Mouse (Mus musculus): ENCODE measurements at regions not wholly inside any gene's neighbourhood (a gene's known extent, or its start where the extent isn't known, plus 50 kb on each side); places are given as distances from the start of the nearest gene placed in this dataset.

- no peak overlapping the region for H3K27ac ChIP-seq (replicated peaks; ENCODE audit: low read depth, low read length)
- H3K4me3 ChIP-seq (ENCODE audit: insufficient read depth, low read depth, low read length), result no peak overlapping the region
- peaks cover 7% of the 10 kb centered on the region; the same call in 1 of the 2 replicates for H3K4me1 ChIP-seq (ENCODE audit: control insufficient read depth, insufficient read depth, insufficient read length, low read length)
Measured at GRCm38 (mm10) chr4:105904896-105905295, 115.2 kb downstream of the Gm12728 start.

DNA sequence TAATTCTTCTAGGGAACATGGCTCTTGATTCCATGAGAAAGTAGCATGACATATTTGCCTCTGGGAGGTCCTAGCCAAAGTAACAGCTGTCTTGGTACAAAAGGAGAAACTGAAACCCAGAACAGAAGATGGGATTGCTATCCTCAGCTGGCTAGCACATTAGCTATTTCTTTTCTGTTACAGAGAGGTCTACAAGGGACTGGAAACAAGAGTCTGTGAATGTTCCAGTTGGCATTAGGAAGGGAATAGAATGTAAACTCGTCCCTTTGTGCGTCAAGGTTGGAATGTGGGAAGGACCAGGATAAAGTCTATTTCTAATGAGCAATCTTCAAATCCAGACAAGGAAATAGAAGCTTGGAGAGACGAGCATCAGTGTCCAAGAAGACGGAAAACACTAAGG lies 116.7 kb downstream of the Gm12728 start:
- no peak overlapping the region for H3K4me3 ChIP-seq (ENCODE audit: insufficient read depth, low read depth, low read length)
- no peak overlapping the region for H3K27ac ChIP-seq (replicated peaks; ENCODE audit: low read depth, low read length)
- H3K4me1 ChIP-seq (ENCODE audit: control insufficient read depth, insufficient read depth, insufficient read length, low read length), result peaks cover 7% of the 10 kb centered on the region; the same call in 1 of the 2 replicates

DNA sequence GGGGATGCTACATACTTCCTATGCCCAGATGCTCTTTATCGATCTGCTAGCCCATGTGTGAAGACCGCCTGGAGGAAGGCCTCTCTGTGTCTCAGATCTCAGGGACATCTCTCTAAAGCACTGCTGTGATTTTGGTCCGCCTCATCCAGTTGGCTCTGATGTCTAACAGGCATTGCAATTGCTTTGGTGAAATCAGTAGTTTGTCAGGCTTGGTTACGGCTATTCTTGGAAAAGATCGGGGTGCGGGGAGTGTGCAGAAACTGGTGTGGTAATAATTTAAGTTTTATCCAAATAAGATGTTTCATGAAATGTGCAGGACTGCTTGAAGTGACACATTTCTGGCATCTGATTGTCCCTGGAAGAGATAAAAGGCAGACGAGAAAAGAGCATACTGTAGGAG lies 117.9 kb downstream of the Gm12728 start:
- no peak overlapping the region for H3K4me3 ChIP-seq (ENCODE audit: insufficient read depth, low read depth, low read length)
- peaks cover 5% of the 10 kb centered on the region; the same call in 1 of the 2 replicates for H3K4me1 ChIP-seq (ENCODE audit: control insufficient read depth, insufficient read depth, insufficient read length, low read length)
- H3K27ac ChIP-seq (replicated peaks; ENCODE audit: low read depth, low read length), result no peak overlapping the region

DNA sequence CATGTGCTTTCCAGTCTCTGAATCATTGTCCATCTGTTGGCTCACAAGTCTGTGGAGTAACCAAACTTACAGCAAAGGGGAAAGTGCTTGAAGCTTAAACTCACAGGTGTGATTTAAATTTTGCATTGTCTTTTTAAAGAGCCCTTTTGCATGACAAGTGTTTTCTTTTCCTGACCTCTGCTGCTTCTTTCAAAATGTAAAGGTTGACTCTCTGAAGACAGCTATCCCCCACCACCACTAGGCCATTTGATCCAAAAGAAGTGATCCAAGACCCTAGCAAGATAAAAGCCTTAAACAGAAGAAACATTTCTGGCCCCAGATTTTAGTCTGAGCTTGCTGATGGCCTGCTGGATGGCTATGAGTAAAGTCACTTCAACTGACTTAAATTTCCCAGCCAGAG lies 118.6 kb downstream of the Gm12728 start:
- H3K27ac ChIP-seq (replicated peaks; ENCODE audit: low read depth, low read length), result no peak overlapping the region

GRCm38 (mm10) chr4:105909272-105909671 lies 119.6 kb downstream of the Gm12728 start:
- H3K27ac ChIP-seq (replicated peaks; ENCODE audit: low read depth, low read length), result no peak overlapping the region

More for the DNA sequence above, 118.6 kb downstream of the Gm12728 start:
- Histone ChIP-seq H3K4me3 (ENCODE audit: insufficient read depth, low read depth, low read length) (no peak overlapping the region), H3K4me1 (ENCODE audit: control insufficient read depth, insufficient read depth, insufficient read length, low read length) (peaks cover 5% of the 10 kb centered on the region; the same call in 1 of the 2 replicates)

GRCm38 (mm10) chr4:105910666-105911065 lies 121.0 kb downstream of the Gm12728 start:
- Histone ChIP-seq H3K4me3 (ENCODE audit: insufficient read depth, low read depth, low read length) (no peak overlapping the region), H3K27ac (replicated peaks; ENCODE audit: low read depth, low read length) (no peak overlapping the region), H3K4me1 (ENCODE audit: control insufficient read depth, insufficient read depth, insufficient read length, low read length) (no peaks in the 10 kb centered on the region)

More at GRCm38 (mm10) chr4:105909272-105909671, 119.6 kb downstream of the Gm12728 start:
- Histone ChIP-seq H3K4me3 (ENCODE audit: insufficient read depth, low read depth, low read length) (no peak overlapping the region), H3K4me1 (ENCODE audit: control insufficient read depth, insufficient read depth, insufficient read length, low read length) (no peaks in the 10 kb centered on the region)

GRCm38 (mm10) chr4:105911678-105912077 lies 122.0 kb downstream of the Gm12728 start:
- no peak overlapping the region for H3K4me3 ChIP-seq (ENCODE audit: insufficient read depth, low read depth, low read length)
- no peak overlapping the region for H3K27ac ChIP-seq (replicated peaks; ENCODE audit: low read depth, low read length)
- no peaks in the 10 kb centered on the region for H3K4me1 ChIP-seq (ENCODE audit: control insufficient read depth, insufficient read depth, insufficient read length, low read length)

DNA sequence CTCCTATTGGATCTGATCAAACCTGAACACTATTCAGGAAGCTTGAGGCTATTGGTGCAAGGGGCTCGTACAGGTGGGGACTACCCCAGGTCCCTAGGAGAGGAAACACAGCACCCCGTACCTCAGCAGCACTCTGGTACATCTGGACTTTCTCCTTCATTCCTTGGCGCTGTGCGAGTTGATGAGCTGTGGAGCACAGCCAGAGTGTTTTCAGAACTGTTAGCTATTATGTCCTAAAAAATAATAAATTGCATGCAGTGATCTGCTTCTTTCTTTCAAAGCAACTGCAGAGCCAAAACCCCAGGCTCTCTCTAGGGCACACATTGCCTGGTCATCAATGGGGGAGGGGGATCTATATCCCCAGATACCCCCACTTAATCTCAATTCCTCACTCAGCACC lies 122.6 kb downstream of the Gm12728 start:
- Histone ChIP-seq H3K4me1 (ENCODE audit: control insufficient read depth, insufficient read depth, insufficient read length, low read length) (no peaks in the 10 kb centered on the region), H3K27ac (replicated peaks; ENCODE audit: low read depth, low read length) (no peak overlapping the region)

DNA sequence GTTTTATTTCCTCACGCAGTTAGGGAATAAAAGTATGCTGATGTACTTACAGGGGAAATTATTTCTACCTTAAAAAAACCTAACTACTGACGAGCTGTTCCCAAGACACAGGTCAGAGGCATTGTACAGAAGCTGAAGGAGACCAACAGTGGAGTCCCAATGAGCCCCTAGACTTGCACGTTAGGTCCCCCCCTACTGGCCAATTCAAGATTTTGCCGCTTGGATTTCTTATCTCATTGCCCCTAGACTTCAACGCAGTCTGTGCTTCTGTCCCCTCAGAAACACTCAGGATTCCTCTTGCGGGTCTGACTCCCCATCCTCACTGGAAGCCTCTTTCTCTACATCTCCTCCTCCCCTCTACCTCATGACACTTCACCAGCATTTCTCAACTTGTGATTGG lies 125.3 kb downstream of the Gm12728 start:
- H3K27ac ChIP-seq (replicated peaks; ENCODE audit: low read depth, low read length), result no peak overlapping the region
- no peak overlapping the region for H3K4me3 ChIP-seq (ENCODE audit: insufficient read depth, low read depth, low read length)
- no peaks in the 10 kb centered on the region for H3K4me1 ChIP-seq (ENCODE audit: control insufficient read depth, insufficient read depth, insufficient read length, low read length)

More for the DNA sequence above, 122.6 kb downstream of the Gm12728 start:
- H3K4me3 ChIP-seq (ENCODE audit: insufficient read depth, low read depth, low read length), result no peak overlapping the region

GRCm38 (mm10) chr4:105916229-105916628 lies 126.6 kb downstream of the Gm12728 start:
- Histone ChIP-seq H3K4me1 (ENCODE audit: control insufficient read depth, insufficient read depth, insufficient read length, low read length) (no peaks in the 10 kb centered on the region), H3K4me3 (ENCODE audit: insufficient read depth, low read depth, low read length) (no peak overlapping the region), H3K27ac (replicated peaks; ENCODE audit: low read depth, low read length) (no peak overlapping the region)

- Histone ChIP-seq H3K4me3 (ENCODE audit: insufficient read depth, low read depth, low read length) (no peak overlapping the region), H3K4me1 (ENCODE audit: control insufficient read depth, insufficient read depth, insufficient read length, low read length) (no peaks in the 10 kb centered on the region), H3K27ac (replicated peaks; ENCODE audit: low read depth, low read length) (no peak overlapping the region)
Measured at GRCm38 (mm10) chr4:105924781-105925382, 135.2 kb downstream of the Gm12728 start.

DNA sequence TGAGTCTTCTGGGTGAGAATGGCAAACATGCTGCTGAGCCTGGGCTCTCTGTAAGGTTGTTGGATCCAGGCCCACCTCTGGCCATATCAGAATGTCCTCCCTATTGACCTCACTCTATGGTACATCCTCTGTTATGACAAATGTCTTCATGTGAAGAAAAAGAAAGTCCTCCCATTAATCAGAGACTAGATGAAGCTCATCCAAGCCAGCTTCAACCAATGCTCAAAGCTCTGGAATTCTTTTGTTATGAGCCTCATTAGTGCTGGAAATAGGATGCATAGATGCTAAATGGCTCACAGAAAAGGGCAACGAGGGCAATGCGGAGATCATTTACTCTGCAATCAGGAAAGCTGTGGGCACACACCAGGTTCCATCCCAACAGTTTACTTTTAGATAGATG lies 135.8 kb downstream of the Gm12728 start:
- Histone ChIP-seq H3K27ac (replicated peaks; ENCODE audit: low read depth, low read length) (no peak overlapping the region), H3K4me1 (ENCODE audit: control insufficient read depth, insufficient read depth, insufficient read length, low read length) (no peaks in the 10 kb centered on the region; the same call in 1 of the 2 replicates), H3K4me3 (ENCODE audit: insufficient read depth, low read depth, low read length) (no peak overlapping the region)

DNA sequence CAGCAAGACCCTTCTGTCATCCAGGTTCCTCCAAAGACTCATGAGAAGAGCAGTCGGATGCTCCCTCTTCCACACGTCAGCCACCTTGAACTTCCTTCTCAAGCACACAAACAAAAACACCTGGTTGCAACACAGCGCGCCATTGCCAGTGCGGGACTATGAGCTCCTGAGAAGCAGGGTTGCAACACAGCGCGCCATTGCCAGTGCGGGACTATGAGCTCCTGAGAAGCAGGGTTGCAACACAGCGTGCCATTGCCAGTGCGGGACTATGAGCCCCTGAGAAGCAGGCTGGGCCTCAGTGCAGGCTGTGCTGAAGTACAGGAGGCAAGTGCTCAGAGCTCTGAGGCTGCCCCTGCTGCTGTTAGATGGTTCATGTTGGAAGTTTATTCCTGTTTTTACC lies 140.0 kb downstream of the Gm12728 start:
- H3K27ac ChIP-seq (replicated peaks; ENCODE audit: low read depth, low read length), result no peak overlapping the region
- H3K4me1 ChIP-seq (ENCODE audit: control insufficient read depth, insufficient read depth, insufficient read length, low read length), result peaks cover 4% of the 10 kb centered on the region; the same call in 1 of the 2 replicates
- H3K4me3 ChIP-seq (ENCODE audit: insufficient read depth, low read depth, low read length), result no peak overlapping the region

GRCm38 (mm10) chr4:105934971-105935370 lies 145.3 kb downstream of the Gm12728 start:
- H3K4me1 ChIP-seq (ENCODE audit: control insufficient read depth, insufficient read depth, insufficient read length, low read length), result peaks cover 4% of the 10 kb centered on the region; the same call in 1 of the 2 replicates
- no peak overlapping the region for H3K4me3 ChIP-seq (ENCODE audit: insufficient read depth, low read depth, low read length)
- no peak overlapping the region for H3K27ac ChIP-seq (replicated peaks; ENCODE audit: low read depth, low read length)

- no peaks in the 10 kb centered on the region for H3K4me1 ChIP-seq (ENCODE audit: control insufficient read depth, insufficient read depth, insufficient read length, low read length)
- no peak overlapping the region for H3K4me3 ChIP-seq (ENCODE audit: insufficient read depth, low read depth, low read length)
- H3K27ac ChIP-seq (replicated peaks; ENCODE audit: low read depth, low read length), result no peak overlapping the region
Measured at GRCm38 (mm10) chr4:105936755-105937514, 147.3 kb downstream of the Gm12728 start.

- Histone ChIP-seq H3K4me1 (ENCODE audit: control insufficient read depth, insufficient read depth, insufficient read length, low read length) (no peaks in the 10 kb centered on the region), H3K4me3 (ENCODE audit: insufficient read depth, low read depth, low read length) (no peak overlapping the region), H3K27ac (replicated peaks; ENCODE audit: low read depth, low read length) (no peak overlapping the region)
Measured at GRCm38 (mm10) chr4:105937587-105937986, 147.9 kb downstream of the Gm12728 start.
